In the genomic region with DNA sequence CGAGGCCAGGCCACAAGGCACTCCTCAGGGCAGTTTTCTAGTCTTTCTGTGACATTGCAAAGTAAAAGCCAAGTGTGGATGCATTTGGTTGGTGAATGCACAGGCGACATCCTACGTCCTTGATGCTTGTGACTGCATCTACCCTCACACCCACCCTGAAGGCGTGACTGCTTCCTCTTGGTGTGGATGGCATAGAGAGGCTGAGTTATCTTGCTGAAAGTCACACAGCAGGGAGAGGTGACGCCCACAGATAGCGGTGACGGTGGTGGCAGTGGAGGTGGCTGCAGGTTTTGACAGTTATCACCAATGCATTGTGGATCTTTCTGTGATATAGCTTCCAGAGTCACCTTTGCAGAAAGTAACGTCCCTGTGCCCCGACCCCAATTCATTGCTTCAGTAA, we compare ENCODE assay signal across 25 mouse cellular contexts. TPM values are rescaled to one million over a fixed set of nuclear protein-coding genes. Genes with fewer than 3 reads are reported as not detected.
DNase-seq lines count a peak whose midpoint lies in the region; ATAC-seq and TF ChIP-seq lines count a peak whose summit lies in the region.
"Had no signal": no experiment of that assay in that cellular context is flagged by ENCODE, and none has a peak within 500 bp of the region (broad histone marks: within the 10 kb centered on the region; RNA-seq: fewer than 3 reads in every experiment).

No protein-coding gene starts in this region.

- peak in 1 of 2 experiments; percentile 43; a peak in 1 of 4 replicates for TF ChIP-seq POLR2A in MEL (IDR thresholded peaks at IDR 0.05; ENCODE audit: control insufficient read depth in 1 of 2, insufficient read depth in 1 of 2, low read depth in 1 of 2, low read length in 2 of 2, poor library complexity in 1 of 2)

- TF ChIP-seq RAD21 in MEL (IDR thresholded peaks at IDR 0.05; ENCODE audit: low read depth, low read length): no peak

- H3K9me3 ChIP-seq in G1E (replicated peaks) (no peaks in the 10 kb centered on the region), MEL (replicated peaks; ENCODE audit: insufficient read depth, low read length) (no peaks in the 10 kb centered on the region)
- H3K9me3 ChIP-seq in liver, embryonic 14.5 days (ENCODE audit: control insufficient read depth, low read length): no peaks in the 10 kb centered on the region
- H3K9me3 ChIP-seq in midbrain, embryonic 10.5 days (replicated peaks): no peaks in the 10 kb centered on the region
- no peaks in the 10 kb centered on the region for H3K9me3 ChIP-seq in forebrain, embryonic 14.5 days (replicated peaks; ENCODE audit: control insufficient read depth, low read length)
- H3K9me3 ChIP-seq: embryonic facial prominence, embryonic 15.5 days; forebrain, embryonic 12.5 days; hindbrain, embryonic 10.5 days; limb, embryonic 12.5 days; lung, embryonic 15.5 days; neural tube, embryonic 15.5 days had no signal

- peak overlapping the region; percentile 88 for H3K27ac ChIP-seq in MEL (ENCODE audit: control insufficient read depth, low read depth, low read length)
- H3K27ac ChIP-seq in liver, embryonic 14.5 days: peak overlapping the region; percentile 53
- H3K27ac ChIP-seq in midbrain, embryonic 10.5 days (replicated peaks): no peak overlapping the region
- no peak overlapping the region for H3K27ac ChIP-seq in forebrain, embryonic 14.5 days (ENCODE audit: low read depth, low read length)
- H3K27ac ChIP-seq: embryonic facial prominence, embryonic 15.5 days; forebrain, embryonic 12.5 days; hindbrain, embryonic 10.5 days; limb, embryonic 12.5 days; lung, embryonic 15.5 days; macrophage; neural tube, embryonic 15.5 days had no signal

- H3K4me1 ChIP-seq in G1E (ENCODE audit: insufficient read depth, low read depth, low read length): peaks cover 8% of the 10 kb centered on the region
- peaks cover 14 to 29% of the 10 kb centered on the region in 2 experiments for H3K4me1 ChIP-seq in MEL (ENCODE audit: control insufficient read depth in 1 of 2, insufficient read depth in 2 of 2, low read length in 2 of 2)
- peaks cover 14 to 43% of the 10 kb centered on the region in 2 experiments for H3K4me1 ChIP-seq in liver, embryonic 14.5 days (replicated peaks; ENCODE audit: control insufficient read depth in 2 of 2, insufficient read depth in 2 of 2, low read length in 1 of 2)
- peaks cover 21% of the 10 kb centered on the region for H3K4me1 ChIP-seq in midbrain, embryonic 10.5 days
- H3K4me1 ChIP-seq in forebrain, embryonic 14.5 days (ENCODE audit: control insufficient read depth, insufficient read depth, low read length): no peaks in the 10 kb centered on the region
- H3K4me1 ChIP-seq: lung, embryonic 15.5 days had no signal

- peaks cover 9% of the 10 kb centered on the region; the same call in 1 of the 2 replicates for H3K27me3 ChIP-seq in G1E (ENCODE audit: insufficient read depth, low read length)
- no peaks in the 10 kb centered on the region for H3K27me3 ChIP-seq in MEL (ENCODE audit: control insufficient read depth in 1 of 2, insufficient read depth in 2 of 2, low read length in 2 of 2)
- H3K27me3 ChIP-seq in liver, embryonic 14.5 days (ENCODE audit: control insufficient read depth, insufficient read depth, low read length): no peaks in the 10 kb centered on the region
- H3K27me3 ChIP-seq in midbrain, embryonic 10.5 days (ENCODE audit: low read depth, poor library complexity, severe bottlenecking): peaks cover 10% of the 10 kb centered on the region; the same call in 1 of the 2 replicates
- H3K27me3 ChIP-seq in forebrain, embryonic 14.5 days (replicated peaks; ENCODE audit: control insufficient read depth, insufficient read depth, low read length): no peaks in the 10 kb centered on the region
- H3K27me3 ChIP-seq: embryonic facial prominence, embryonic 15.5 days; limb, embryonic 12.5 days; lung, embryonic 15.5 days; neural tube, embryonic 15.5 days had no signal

- peak; percentile 92 to 96 for TF ChIP-seq EP300 in MEL (IDR thresholded peaks at IDR 0.05; ENCODE audit: low read depth in 1 of 2, low read length in 2 of 2)
- TF ChIP-seq EP300 in liver, embryonic 14.5 days (IDR thresholded peaks at IDR 0.05; ENCODE audit: low read depth): peak; percentile 90

- no peak for TF ChIP-seq CTCF in G1E (IDR thresholded peaks at IDR 0.05; ENCODE audit: low read depth, low read length)
- no peak for TF ChIP-seq CTCF in MEL (IDR thresholded peaks at IDR 0.05 in 2 of 3, conservative IDR thresholded peaks at IDR 0.05 in 1 of 3; ENCODE audit: control insufficient read depth in 1 of 3, insufficient read depth in 1 of 3, low read depth in 2 of 3, low read length in 3 of 3, poor library complexity in 1 of 3, severe bottlenecking in 1 of 3)
- no peak for TF ChIP-seq CTCF in liver, embryonic 14.5 days (IDR thresholded peaks at IDR 0.05; ENCODE audit: low read depth)

- DNase-seq in G1E (ENCODE audit: low spot score) (no peak), MEL (ENCODE audit: low read depth, low spot score) (peak; percentile 94), adipocyte (ENCODE audit: low spot score) (no peak)
- DNase-seq in liver, embryonic 14.5 days (ENCODE audit: low read depth in 3 of 3, low spot score in 3 of 3): peak; percentile 68 to 75 (median 73)
- no peak for DNase-seq in midbrain, embryonic 10.5 days (ENCODE audit: low spot score)
- DNase-seq in cerebellum, adult 9-11 months: no peak
- no peak for DNase-seq in forebrain, embryonic 14.5 days (ENCODE audit: low spot score)
- DNase-seq: adrenal gland, postnatal 36 days; cerebellum, adult 9-10 months; gastrocnemius, postnatal 36 days; kidney, adult 11 months; right cerebral cortex, postnatal 4 days; thymus, adult 2 months had no signal

- no peaks in the 10 kb centered on the region for H3K36me3 ChIP-seq in G1E (replicated peaks)
- peaks cover 0 to 18% of the 10 kb centered on the region in 2 experiments; a peak in 2 of 4 replicates for H3K36me3 ChIP-seq in MEL (ENCODE audit: control insufficient read depth in 1 of 2, insufficient read depth in 2 of 2, low read length in 2 of 2)
- no peaks in the 10 kb centered on the region for H3K36me3 ChIP-seq in liver, embryonic 14.5 days (replicated peaks; ENCODE audit: control insufficient read depth, insufficient read depth, low read depth)
- no peaks in the 10 kb centered on the region for H3K36me3 ChIP-seq in midbrain, embryonic 10.5 days
- H3K36me3 ChIP-seq in forebrain, embryonic 14.5 days (ENCODE audit: control insufficient read depth, insufficient read depth, low read length): no peaks in the 10 kb centered on the region
- H3K36me3 ChIP-seq: embryonic facial prominence, embryonic 15.5 days; forebrain, embryonic 12.5 days; hindbrain, embryonic 10.5 days; limb, embryonic 12.5 days; lung, embryonic 15.5 days; neural tube, embryonic 15.5 days had no signal

- peak; percentile 85 for ATAC-seq in G1E (ENCODE audit: extremely low read depth, insufficient number of reproducible peaks, low FRiP score, poor library complexity, severe bottlenecking)
- ATAC-seq in erythroblast, adult 5-6 weeks (replicated peaks; ENCODE audit: low FRiP score, poor library complexity, severe bottlenecking): peak; percentile 93
- ATAC-seq in liver, embryonic 14.5 days (ENCODE audit: insufficient read depth): peak; percentile 100
- ATAC-seq in forebrain, embryonic 14.5 days: no peak
- ATAC-seq: activated CD4-positive, CD25-positive, alpha-beta regulatory T cell, adult 4 months; midbrain, embryonic 16.5 days had no signal

- 9% methylated on average over 9 of the region's 9 CpGs for WGBS in liver, embryonic 14.5 days (ENCODE audit: insufficient replicate concordance)
- WGBS in midbrain, embryonic 10.5 days: 75% methylated on average over 9 of the region's 9 CpGs
- WGBS in forebrain, embryonic 14.5 days: 80% methylated on average over 9 of the region's 9 CpGs

- peak overlapping the region; percentile 57 for H3K4me2 ChIP-seq in liver, embryonic 14.5 days (ENCODE audit: low read depth)
- no peak overlapping the region for H3K4me2 ChIP-seq in forebrain, embryonic 14.5 days (ENCODE audit: low read length)
- H3K4me2 ChIP-seq: embryonic facial prominence, embryonic 15.5 days; forebrain, embryonic 12.5 days; limb, embryonic 12.5 days; lung, embryonic 15.5 days; neural tube, embryonic 15.5 days had no signal

- H3K9ac ChIP-seq in MEL (ENCODE audit: control insufficient read depth, low read depth, low read length, poor library complexity, severe bottlenecking): peak overlapping the region; percentile 10
- no peak overlapping the region for H3K9ac ChIP-seq in liver, embryonic 14.5 days (replicated peaks)
- H3K9ac ChIP-seq in forebrain, embryonic 14.5 days (ENCODE audit: low read length): no peak overlapping the region
- H3K9ac ChIP-seq: embryonic facial prominence, embryonic 15.5 days; forebrain, embryonic 12.5 days; limb, embryonic 12.5 days; lung, embryonic 15.5 days; neural tube, embryonic 15.5 days had no signal

- H3K4me3 ChIP-seq in G1E (ENCODE audit: low read depth, low read length): peak overlapping the region; percentile 5; the same call in 1 of the 2 replicates
- peak overlapping the region in 1 of 2 experiments; percentile 25; a peak in 2 of 4 replicates for H3K4me3 ChIP-seq in MEL (ENCODE audit: control insufficient read depth in 1 of 2, insufficient read depth in 1 of 2, low read depth in 2 of 2, low read length in 2 of 2)
- no peak overlapping the region for H3K4me3 ChIP-seq in liver, embryonic 14.5 days (ENCODE audit: insufficient read depth in 1 of 2, low read depth in 2 of 2, low read length in 2 of 2)
- H3K4me3 ChIP-seq in midbrain, embryonic 10.5 days: no peak overlapping the region
- H3K4me3 ChIP-seq in forebrain, embryonic 14.5 days (ENCODE audit: low read depth, low read length): no peak overlapping the region
- H3K4me3 ChIP-seq: embryonic facial prominence, embryonic 15.5 days; forebrain, embryonic 12.5 days; hindbrain, embryonic 10.5 days; limb, embryonic 12.5 days; lung, embryonic 15.5 days; neural tube, embryonic 15.5 days had no signal

- H3K79me2 ChIP-seq in MEL (ENCODE audit: control insufficient read depth, insufficient read depth, low read length, poor library complexity): no peaks in the 10 kb centered on the region

RNA-seq across cellular contexts. Expression of a gene that starts 17.6 kb away (rescaled TPM):
- total RNA-seq in G1E (2014; fragmentation: Nextera tagmentation): 2.9 and 5.5 TPM in 2 replicates
- 17.8 and 21.0 TPM in 2 replicates for total RNA-seq in G1E (2017)
- 2.5 and 4.0 TPM in 2 replicates for polyA plus RNA-seq in G1E (2012)
- total RNA-seq in MEL (2012; rRNA removed): 27.4 and 31.3 TPM in 2 replicates
- 10 to 100 TPM in 1 of 2 experiments, not detected in 1; 48.6 TPM for polyA plus RNA-seq in MEL (2012; ENCODE audit: insufficient read depth in 1 of 2, insufficient read length in 2 of 2, low read depth in 1 of 2, low replicate concordance in 2 of 2, missing spikeins in 1 of 2)
- 3.5 and 6.7 TPM in 2 replicates for total RNA-seq in erythroblast, adult 5-6 weeks (2015; ENCODE audit: low replicate concordance)
- 8.4 and 9.5 TPM in 2 replicates for total RNA-seq in erythroblast, adult 5-6 weeks (2017; ENCODE audit: low replicate concordance)
- 11.0 and 13.3 TPM in 2 replicates for polyA plus RNA-seq in liver, embryonic 14.5 days (2012; rRNA removed)
- 10.6 and 13.5 TPM in 2 replicates for polyA plus RNA-seq in liver, embryonic 14.5 days (2014; fragmentation: Nextera tagmentation; extraction: Ambion mirVana)
- polyA plus RNA-seq in midbrain, embryonic 10.5 days (2016; fragmentation: Nextera tagmentation; extraction: Ambion mirVana): 14.8 and 18.5 TPM in 2 replicates
- polyA plus RNA-seq in forebrain, embryonic 14.5 days (2014; fragmentation: Nextera tagmentation; extraction: Ambion mirVana): 11.8 and 12.0 TPM in 2 replicates

RNA-seq across cellular contexts. Expression of a gene that starts 20.5 kb away (rescaled TPM):
- total RNA-seq in G1E (2014; fragmentation: Nextera tagmentation): not detected in 2 replicates
- not detected in 2 replicates for total RNA-seq in G1E (2017)
- polyA plus RNA-seq in G1E (2012): not detected in 2 replicates
- total RNA-seq in MEL (2012; rRNA removed): not detected in 2 replicates
- not detected for polyA plus RNA-seq in MEL (2012; ENCODE audit: insufficient read depth in 1 of 2, insufficient read length in 2 of 2, low read depth in 1 of 2, low replicate concordance in 2 of 2, missing spikeins in 1 of 2)
- not detected in 2 replicates for total RNA-seq in erythroblast, adult 5-6 weeks (2015; ENCODE audit: low replicate concordance)
- total RNA-seq in erythroblast, adult 5-6 weeks (2017; ENCODE audit: low replicate concordance): not detected in 2 replicates
- polyA plus RNA-seq in liver, embryonic 14.5 days (2012; rRNA removed): 0.11 and 0.17 TPM in 2 replicates
- polyA plus RNA-seq in liver, embryonic 14.5 days (2014; fragmentation: Nextera tagmentation; extraction: Ambion mirVana): not detected in 2 replicates
- 1.9 and 3.0 TPM in 2 replicates for polyA plus RNA-seq in midbrain, embryonic 10.5 days (2016; fragmentation: Nextera tagmentation; extraction: Ambion mirVana)
- 1.1 and 1.7 TPM in 2 replicates for polyA plus RNA-seq in forebrain, embryonic 14.5 days (2014; fragmentation: Nextera tagmentation; extraction: Ambion mirVana)
- polyA plus RNA-seq: activated CD4-positive, CD25-positive, alpha-beta regulatory T cell, adult 4 months; macrophage had no signal

RNA-seq across cellular contexts. Expression of a gene that starts 41.6 kb away (rescaled TPM):
- not detected in 2 replicates for total RNA-seq in G1E (2014; fragmentation: Nextera tagmentation)
- 0.05 TPM in 1 of 2 replicates, not detected in the other for total RNA-seq in G1E (2017)
- polyA plus RNA-seq in G1E (2012): not detected in 2 replicates
- total RNA-seq in MEL (2012; rRNA removed): not detected in 2 replicates
- not detected for polyA plus RNA-seq in MEL (2012; ENCODE audit: insufficient read depth in 1 of 2, insufficient read length in 2 of 2, low read depth in 1 of 2, low replicate concordance in 2 of 2, missing spikeins in 1 of 2)
- not detected in 2 replicates for total RNA-seq in erythroblast, adult 5-6 weeks (2015; ENCODE audit: low replicate concordance)
- not detected in 2 replicates for total RNA-seq in erythroblast, adult 5-6 weeks (2017; ENCODE audit: low replicate concordance)
- polyA plus RNA-seq in liver, embryonic 14.5 days (2012; rRNA removed): 0.01 and 0.08 TPM in 2 replicates
- not detected in 2 replicates for polyA plus RNA-seq in liver, embryonic 14.5 days (2014; fragmentation: Nextera tagmentation; extraction: Ambion mirVana)
- polyA plus RNA-seq in midbrain, embryonic 10.5 days (2016; fragmentation: Nextera tagmentation; extraction: Ambion mirVana): 2.2 and 4.7 TPM in 2 replicates
- 16.1 and 16.2 TPM in 2 replicates for polyA plus RNA-seq in forebrain, embryonic 14.5 days (2014; fragmentation: Nextera tagmentation; extraction: Ambion mirVana)
- total RNA-seq: gastrocnemius, postnatal 36 days had no signal
- polyA plus RNA-seq: activated CD4-positive, CD25-positive, alpha-beta regulatory T cell, adult 4 months; heart, embryonic 16.5 days; kidney, embryonic 16.5 days; limb, embryonic 12.5 days; lung, embryonic 15.5 days; macrophage had no signal

Comparison
In these comparisons a context has a peak if more than half of its experiments do, and no peak if none do; other contexts are left out.
1. DNase-seq: peak in MEL (single experiment) and liver, embryonic 14.5 days (3 of 3); none in G1E (single experiment), midbrain, embryonic 10.5 days (single experiment), cerebellum, adult 9-11 months (single experiment), adipocyte (single experiment) and forebrain, embryonic 14.5 days (single experiment).
2. H3K27ac ChIP-seq: peak in MEL (single experiment) and liver, embryonic 14.5 days (single experiment); none in midbrain, embryonic 10.5 days (single experiment) and forebrain, embryonic 14.5 days (single experiment).